Mouse (Mus musculus) gastrocnemius, adult 18-20 months (tissue): Measurements from ENCODE around the gene Rnf150. TPM values are rescaled to one million over a fixed set of nuclear protein-coding genes. Genes with fewer than 3 reads are reported as not detected.

ENCODE experiments used
- DNase-seq: peaks from one replicate; pipeline ENCODE4 v3.0.0; 2021; ENCODE audit warnings: low spot score
- total RNA-seq, 2 experiments: library from RNA; stranded (reverse); gene quantifications; 2 replicates each; pipeline ENCODE4 v1.2.3; 2021

Rnf150 gene
- total RNA-seq, 2 experiments from 2014 or later = 37.6 to 41.1 TPM

DNA sequence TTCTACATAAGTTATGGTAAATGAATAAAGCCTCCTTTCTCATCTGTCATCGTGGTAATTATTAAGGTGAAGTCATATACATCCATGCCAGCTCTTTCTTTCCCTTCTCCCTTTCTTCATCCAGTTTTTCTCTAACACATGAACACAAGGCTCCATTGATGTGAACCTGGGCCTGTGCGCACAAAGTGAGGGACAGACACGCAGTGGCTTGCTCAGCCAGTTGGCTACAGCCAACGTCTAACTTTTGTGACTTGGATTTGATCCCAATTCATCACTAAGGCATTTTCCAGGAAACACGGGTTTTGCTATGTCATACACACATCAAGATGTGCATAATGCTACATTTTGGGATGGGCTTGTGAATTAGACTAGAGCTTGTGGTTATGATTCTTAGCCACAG lies 146.3 kb downstream of the Rnf150 start:
- DNase-seq = no peak

DNA sequence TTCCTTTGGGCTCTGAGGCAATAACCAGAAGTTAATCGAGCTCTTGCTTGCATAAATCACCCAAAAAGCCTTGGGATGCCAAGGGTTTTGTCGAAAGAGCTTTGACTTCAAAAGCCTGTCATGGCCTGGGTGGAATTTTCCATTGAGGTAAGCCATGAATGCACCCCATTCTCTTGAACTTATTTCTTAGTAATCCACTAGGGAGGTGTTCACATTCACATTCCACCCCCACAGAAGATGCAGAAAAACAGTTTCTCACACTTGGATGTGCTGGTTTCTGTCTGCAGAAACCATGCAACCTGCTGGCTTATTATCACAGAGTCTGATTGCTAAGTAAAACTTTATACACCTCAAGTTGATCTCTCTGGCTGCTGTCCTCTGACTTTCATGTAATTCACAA lies 148.1 kb downstream of the Rnf150 start:
- DNase-seq = no peak

DNA sequence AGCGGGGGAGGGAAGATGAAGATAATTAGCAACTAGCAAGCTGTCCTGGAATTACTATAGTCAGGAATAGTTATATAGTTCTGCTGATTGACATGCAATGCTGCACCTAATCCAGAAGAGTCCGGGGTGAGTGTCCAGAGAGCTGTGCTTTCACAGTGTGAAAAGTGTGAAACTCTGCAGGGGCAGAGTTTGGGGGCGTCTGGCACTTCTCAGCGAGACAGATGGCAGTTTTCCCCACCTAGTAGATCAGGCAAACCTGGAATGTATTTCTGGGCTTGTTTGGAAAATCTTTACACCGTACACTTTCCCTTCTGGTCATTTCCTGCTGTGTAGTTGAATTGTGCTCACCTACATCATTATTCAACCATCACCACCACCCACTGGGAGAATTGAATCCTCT lies 148.6 kb downstream of the Rnf150 start:
- no peak for DNase-seq

DNA sequence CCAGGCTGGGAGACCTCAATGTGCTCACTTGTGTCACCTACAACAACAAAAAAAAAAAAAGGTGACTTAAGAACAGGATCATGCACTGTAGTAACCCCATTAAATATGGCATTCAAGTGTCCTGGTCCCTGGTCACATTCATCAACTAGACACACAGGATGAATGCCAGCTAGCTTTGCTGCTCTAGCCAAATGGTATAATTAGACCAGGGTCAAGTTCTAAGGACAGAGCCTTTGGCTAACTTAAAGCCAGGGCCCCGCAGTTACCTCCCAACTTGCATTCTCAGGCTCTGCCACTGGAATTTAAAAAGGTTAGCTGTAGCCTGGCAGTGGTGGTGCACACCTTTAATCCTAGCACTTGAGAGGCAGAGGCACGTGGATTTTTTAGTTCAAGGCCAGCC lies 165.1 kb downstream of the Rnf150 start:
- peak; percentile 76 for DNase-seq

DNA sequence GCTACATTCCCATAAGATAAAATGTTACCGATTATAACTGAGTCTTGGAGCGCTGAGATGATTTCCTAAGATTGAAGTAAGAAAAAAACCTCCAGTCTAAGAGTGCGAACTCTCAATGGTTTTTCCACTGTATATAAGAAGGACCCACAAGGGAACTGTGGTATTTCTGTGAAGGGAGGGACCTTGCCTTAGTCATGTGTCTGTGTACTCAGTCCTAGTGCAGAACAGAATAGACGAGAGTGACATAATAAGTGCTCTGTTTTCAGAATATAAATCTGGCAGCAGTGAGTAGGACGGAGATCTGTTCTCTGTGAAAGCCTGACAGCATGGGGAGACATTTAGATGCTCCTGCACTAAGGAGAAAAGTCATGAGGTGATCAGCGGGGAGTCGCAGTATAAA lies 169.6 kb downstream of the Rnf150 start:
- DNase-seq = no peak

DNA sequence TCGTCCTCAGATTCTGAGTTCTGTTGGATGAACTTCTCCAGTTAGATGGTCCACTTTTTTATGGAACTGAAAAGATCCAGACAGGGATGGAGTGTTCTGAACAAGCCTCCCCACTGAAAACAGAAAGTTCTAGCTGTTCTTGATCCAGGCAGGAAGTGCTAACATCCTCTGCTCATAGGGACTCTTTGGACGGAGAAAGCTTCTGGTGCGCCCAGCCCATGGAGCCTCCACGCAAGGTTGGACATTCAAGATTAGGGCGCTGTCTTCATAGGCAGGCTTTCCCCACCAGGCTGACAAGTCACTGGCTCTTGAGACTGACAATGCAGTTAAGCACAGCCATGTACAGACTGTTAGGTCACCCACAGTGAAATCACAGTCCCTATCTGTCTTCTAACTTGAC lies 172.0 kb downstream of the Rnf150 start:
- no peak for DNase-seq

DNA sequence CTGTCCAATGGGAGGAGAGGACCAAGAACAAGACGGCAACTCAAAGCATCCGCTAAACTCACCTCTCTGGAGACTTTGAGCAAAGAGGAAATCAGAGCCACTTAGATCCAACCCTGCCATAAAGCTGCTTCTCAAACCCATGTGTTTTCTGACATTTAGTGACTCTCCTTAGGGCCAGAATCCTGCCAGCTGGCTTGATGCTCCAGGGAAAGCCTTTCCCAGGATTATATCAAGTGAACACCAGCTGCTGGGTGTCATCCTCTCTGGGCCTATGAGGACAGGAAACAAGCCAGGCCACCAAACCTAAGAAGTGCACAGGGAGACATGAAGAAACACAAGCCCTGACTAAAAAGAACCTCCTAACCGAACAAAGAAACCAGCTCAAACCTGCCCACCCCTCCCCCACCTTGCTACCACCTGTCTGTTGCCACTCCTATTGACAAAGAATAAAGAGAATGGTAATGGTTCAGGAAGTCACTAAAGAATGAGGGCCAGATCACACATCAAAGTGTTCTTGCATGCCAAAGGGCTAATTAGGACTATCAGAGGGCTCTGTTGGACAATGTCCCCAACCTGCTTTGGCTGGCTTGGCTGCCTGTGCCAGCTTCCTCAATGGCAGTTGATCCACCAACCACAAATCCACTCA lies 173.5 kb downstream of the Rnf150 start:
- DNase-seq = peak; percentile 76

DNA sequence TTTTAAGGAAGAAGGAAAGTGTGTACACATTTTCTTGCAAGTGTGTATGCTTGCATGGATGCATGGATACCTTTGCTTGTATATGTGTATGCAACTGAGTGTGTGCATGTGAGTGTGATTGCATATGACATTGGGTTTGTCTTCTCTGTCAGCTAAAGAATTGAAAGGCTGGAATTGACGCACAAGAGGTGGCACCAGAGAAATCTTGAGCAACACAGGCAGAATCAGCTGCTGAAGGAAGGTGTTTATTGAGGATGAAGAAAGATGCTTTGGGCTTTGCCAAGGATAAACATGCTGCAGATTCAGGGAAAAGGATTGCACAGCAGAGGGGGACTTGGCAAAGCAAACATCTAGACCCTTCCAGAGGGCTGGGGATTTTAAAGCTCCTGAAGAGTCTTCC lies 174.2 kb downstream of the Rnf150 start:
- DNase-seq = no peak

DNA sequence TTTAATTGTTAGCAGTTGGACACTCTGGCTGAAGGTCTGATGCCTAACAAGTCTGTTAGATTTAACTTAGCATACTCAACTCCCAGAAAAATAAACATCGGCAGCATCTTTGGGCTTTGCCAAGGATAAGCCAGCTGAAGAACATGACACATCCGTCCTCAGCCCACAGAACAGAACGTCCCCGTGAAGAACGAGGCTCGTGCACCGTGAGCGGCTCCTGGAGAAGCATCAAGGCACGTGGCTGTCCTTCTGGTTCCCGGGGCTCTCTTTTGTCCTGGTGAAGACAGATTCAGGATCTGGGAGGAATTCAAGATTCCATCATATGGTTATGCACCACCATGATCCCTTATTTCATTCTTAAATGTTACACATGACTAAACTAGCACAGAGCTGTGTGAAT lies 175.4 kb downstream of the Rnf150 start:
- peak; percentile 57 for DNase-seq

DNA sequence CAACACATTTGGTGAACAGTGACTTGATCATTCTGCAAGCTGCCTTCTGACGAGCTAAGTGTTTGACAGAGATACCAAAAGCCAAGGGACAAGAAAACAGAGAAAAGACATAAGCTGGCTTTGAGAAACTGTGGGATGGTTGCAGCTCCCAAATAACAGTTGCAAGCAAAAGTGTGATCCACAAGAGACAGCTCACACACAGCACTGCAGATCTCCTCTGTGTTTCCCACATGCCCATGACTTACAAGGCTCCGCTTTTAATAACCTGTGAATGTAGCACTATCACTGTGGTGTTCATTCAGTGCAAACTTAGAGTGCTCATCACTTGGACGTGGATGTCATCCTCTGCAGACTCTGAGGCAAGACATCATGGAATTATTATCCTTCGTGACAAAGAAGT lies 178.3 kb downstream of the Rnf150 start:
- DNase-seq = no peak

DNA sequence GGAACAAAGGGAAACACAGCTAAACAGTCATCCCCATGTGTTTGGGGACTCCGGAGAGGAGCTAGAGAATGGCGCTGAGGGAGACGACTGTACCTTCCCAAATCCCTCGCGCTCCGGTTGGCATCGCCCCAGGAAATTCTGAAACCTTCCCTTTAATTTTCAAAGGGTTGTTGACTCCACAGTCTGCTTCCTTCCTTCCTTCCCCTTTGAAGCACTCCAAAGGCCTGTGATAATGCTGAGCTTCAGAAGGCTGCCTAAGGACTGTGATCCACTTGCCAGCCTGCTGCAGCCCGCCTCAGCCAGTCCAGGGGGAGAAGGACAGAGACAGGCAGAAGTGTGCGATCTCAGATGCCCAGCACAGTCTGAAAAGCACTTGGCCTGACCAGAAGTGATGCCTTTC lies 183.8 kb downstream of the Rnf150 start:
- no peak for DNase-seq

DNA sequence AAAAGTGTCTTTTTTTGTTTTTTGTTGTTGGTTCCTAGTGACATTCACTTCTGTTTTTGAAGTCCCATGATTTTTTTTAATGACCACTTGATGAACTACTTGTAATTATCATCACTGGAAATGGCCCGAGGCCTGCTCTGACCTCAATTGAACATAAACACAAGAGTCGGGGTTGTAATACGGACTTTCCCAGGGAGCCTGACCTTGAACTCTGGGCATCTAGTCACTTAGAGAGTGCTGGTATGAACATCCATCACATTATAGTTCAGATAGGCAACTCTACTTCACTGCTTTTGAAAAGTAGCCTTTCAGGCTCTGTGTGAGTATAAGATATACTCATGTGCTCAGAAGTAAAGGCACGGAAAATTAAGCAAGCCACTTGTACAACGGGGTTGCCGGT lies 185.4 kb downstream of the Rnf150 start:
- DNase-seq = no peak

DNA sequence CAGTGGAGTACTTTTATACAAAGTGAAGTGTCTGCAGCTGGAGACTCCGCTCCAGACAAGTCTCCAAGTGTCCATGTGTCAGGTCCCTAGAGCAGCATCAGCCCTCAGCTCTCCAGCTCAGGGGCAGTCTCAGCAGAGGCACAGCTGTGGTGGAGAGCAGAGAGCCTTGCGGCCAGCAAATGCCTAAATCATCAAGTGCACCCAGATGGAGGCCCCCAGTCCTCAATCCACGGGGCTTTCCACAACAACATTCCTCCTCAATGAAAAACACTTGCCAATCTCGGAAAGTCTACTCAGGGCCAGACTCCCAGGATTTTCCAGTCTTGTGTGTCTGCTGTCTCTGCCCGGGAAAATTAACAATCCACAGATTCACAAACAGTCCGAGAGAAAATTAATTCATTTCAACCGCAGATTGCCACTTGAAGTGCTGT lies 186.0 kb downstream of the Rnf150 start:
- DNase-seq = peak; percentile 32

DNA sequence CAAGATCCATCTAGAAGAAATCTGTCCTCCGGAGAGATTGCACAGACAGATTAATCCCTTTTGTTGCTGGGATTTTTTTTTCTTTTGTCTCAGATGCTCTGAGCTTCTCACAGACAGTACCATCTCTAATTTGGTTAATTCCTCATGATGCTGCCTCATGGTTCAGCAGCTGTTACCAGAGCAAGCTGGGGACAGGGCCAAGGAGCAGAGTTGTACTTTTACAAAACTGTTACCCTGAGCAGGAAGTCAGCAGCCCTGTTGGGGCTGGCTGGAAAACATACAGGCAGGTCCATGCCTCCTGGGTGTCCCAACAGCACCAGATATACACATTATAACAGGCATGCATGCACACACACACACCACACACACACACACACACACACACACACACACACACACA lies 186.5 kb downstream of the Rnf150 start:
- DNase-seq = no peak

DNA sequence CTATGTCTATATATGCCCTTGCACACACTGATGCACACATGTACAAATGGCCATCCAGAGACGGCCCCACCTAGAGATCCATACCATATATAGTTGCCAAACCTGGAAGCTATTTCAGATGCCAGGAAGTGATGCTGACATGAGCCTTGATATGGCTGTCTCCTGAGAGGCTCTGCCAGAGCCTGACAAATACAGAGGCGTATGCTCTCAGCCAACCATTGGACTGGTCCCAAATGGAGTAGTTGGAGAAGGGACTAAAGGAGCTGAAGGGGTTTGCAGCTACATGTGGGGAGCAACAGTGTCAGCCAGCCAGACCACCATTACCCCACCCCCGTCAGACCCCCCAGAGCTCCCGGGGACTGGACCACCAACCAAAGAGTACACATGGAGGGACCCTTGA lies 189.7 kb downstream of the Rnf150 start:
- DNase-seq = no peak

DNA sequence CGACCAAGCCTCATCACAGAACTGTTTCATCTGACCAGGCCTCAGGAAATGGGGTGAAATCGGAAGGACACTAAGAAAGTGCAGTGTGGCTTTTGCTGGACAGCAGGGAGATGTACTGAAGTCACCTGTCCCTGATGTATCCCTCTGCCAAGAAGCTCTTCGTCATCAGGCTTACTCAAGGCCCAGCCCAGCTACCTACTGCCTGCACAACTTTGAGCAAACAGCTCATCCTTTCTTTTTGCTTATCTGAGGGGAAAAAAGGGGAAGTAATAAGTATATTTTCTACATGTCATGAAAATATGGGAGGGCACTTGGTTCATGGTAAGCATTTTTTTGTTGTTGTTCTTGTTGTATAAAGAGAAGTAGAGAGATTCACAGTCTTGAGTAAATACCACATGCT lies 191.6 kb downstream of the Rnf150 start:
- no peak for DNase-seq

DNA sequence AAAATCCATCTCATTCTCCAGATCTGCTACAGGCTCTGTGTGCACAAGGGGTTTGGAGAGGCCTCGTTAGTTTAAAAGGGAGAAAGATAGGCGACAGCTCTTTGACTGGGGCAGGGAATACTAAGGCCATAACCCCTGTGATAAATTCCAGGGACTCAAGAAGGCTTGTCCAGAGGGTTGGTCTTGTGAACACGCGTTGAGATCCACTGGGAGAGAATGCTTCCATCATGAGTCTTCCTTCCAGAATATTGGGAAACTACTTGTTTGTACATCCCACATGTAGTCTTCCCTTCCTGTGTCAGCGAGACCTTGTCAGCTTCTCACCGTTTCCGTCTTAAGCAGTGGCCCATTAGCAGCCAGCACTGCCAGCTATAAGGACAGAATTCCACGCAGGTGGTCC lies 195.8 kb downstream of the Rnf150 start:
- DNase-seq = no peak

DNA sequence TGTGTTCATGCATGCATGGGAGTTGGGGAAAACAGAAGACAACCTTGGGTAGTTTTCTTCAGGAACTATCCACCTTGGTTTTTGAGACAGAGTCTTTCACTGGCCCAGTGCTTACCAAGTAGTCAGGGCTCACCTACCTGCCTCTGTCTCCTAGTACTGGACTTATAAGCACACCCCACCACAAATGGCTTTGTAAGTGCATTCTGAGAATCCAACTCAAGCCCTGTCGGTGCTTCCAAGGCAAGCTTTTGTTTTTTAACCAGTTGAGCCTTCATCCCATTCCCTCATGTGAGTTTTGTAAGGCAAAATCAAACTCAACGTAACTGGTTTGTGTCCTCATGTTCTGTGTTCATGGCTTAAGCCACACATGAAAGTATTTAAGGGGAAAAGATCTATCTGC lies 196.9 kb downstream of the Rnf150 start:
- no peak for DNase-seq

DNA sequence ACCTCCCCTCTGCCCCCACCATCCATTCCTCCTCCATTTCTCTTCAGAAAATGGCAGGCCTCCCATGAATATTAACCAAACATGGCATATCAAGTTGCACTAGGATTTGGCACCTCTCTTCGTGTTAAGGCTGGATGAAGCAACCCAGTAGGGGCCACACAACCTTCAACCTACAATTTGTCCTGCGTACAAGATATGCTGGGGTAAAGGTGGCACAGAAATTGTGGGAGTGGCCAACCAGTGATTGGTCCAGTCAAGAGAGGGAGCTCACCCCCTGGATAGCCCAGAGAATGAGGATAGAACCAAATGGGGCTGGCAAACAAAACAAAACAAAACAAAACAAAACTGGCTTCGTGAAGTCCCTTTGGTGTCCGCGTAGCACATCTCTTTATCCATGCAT lies 198.1 kb downstream of the Rnf150 start:
- peak; percentile 23 for DNase-seq

DNA sequence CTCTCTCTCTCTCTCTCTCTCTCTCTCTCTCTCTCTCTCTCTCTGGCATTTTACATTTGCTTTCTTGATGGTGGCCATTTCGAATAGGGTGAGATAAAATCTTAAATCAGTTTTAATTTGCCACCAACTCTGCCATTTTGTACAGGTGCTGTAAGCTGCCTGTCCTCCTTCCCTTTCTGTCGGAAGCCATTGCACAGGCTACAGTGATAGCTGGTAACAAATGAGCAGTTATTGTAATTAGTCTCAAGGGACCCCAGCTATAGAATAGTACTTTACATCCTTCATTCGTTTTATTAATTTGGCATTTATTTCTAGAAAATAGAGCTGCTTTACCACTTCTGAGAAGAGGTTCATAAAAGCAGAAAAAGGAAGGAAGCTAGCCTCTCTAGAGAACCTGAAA lies 198.7 kb downstream of the Rnf150 start:
- DNase-seq = no peak

DNA sequence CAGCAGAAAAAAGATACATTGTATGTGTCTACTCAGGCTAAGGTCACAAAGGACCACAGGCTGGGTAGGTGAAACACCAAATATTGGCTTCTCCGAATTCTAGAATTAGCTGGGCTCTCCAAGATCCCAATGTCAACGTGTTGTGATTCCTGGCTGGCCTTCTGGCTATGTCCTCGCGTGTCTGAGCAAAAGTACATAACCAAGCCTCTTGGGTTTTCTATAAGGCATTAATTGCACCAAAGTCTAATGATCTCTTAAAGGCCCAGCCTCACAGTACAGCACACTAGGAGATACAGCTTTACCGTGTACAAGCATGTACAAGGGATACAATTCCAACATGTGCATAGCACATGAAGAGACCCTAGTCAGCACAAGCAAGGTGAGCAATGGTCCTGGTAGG lies 199.1 kb downstream of the Rnf150 start:
- DNase-seq = no peak

DNA sequence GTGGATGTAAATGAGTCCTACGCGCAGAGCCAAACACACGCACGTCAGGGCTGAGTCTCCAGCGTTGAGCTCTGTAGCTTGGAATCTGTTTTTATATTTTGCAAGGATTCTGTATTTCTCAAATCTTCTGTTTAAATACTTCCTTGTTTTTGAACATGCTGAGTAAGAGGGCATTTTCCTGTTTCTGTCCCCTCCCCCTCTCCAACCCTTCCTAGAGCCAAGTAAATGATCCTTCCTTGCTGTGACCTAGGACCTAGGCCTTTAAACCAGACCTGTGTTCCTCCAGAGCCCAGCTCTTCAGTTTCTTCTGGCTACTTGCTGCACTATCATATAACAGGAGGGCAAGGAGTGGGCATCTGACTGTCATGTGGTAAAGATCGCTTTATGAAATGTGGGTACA lies 200.9 kb downstream of the Rnf150 start:
- peak; percentile 73 for DNase-seq

DNA sequence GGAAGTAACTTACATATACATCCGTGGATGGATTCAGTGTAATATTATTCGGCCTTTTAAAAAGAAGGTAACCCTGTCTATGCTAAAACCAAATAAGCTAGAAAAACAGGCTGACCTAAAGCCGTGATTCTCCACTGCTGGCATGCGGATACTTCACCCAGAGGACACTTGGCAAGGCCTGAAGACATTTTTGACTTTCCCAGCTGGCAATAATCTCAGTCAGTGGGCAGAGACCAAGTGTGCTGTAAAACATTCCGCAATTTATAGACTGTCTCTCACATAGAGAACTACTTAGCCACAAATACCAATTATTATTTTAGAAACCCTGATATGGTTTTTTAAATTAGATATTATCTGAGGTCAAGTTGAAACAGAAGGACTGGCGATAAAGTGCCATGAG lies 202.9 kb downstream of the Rnf150 start:
- DNase-seq = no peak

DNA sequence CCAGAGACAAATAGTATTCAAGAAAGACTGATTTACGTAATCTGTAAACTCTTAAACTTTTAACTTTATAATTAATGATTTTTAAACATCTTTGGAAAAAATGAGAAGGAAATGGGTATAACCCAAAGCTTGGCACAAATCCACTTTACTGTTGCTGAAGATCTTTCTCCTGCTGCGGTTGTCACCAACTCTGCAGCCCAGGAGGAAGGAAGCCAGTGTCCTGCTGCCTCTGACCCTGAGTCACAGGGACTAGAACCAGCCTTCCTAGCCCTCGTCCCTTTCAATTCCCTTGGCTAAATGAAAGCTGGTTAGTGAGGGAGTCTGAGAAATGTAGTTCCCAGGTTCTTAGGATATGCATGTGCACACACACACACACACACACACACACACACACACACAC lies 203.7 kb downstream of the Rnf150 start:
- no peak for DNase-seq
